Mouse (Mus musculus): ENCODE measurements at regions not wholly inside any gene's neighbourhood (a gene's known extent, or its start where the extent isn't known, plus 50 kb on each side); places are given as distances from the start of the nearest gene placed in this dataset.

GRCm38 (mm10) chr5:67537990-67538389, 69.7 kb upstream of the Shisa3 start:
- no peak for TF ChIP-seq CTCF (IDR thresholded peaks at IDR 0.05)
- no peak for TF ChIP-seq EP300 (IDR thresholded peaks at IDR 0.05)
